Mouse (Mus musculus): Measurements from ENCODE around the gene Crb2.

GRCm38 (mm10) chr2:37769793-37770192 is 6.3 kb upstream of the Crb2 start:
- TF ChIP-seq CTCF (IDR thresholded peaks at IDR 0.05; ENCODE audit: low read depth) (no peak), EP300 (IDR thresholded peaks at IDR 0.05; ENCODE audit: low read depth) (no peak)

Measured in heart, postnatal 0 days (tissue).